Mouse (Mus musculus): ENCODE measurements around the gene Rpl11. TPM values are rescaled to one million over a fixed set of nuclear protein-coding genes. Genes with fewer than 3 reads are reported as not detected.

Rpl11 gene
- polyA plus RNA-seq (2015; fragmentation: Nextera tagmentation; extraction: Ambion mirVana) = 401 and 421 TPM in 2 replicates

DNA sequence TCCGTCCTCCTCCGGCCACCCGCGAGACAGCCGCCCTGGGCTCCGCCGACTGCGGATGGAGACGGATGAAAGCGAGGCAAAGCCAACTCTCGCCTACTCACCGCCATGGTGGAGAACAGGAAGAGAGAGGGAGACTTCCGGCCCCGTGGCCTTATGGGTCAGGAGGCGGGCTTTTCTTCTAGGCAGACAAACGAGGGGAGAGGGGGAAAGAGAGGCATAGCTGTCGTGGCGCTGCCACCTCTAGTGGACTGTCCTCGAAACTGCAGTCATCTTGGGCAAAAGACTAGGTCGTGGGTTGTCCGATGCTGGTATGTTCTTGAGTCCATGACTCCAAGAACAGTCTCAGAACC, at the start of gene Rpl11:
TSS of gene Rpl11 (minus strand) at position 182 of the 350 bp plus-strand sequence.

DNA sequence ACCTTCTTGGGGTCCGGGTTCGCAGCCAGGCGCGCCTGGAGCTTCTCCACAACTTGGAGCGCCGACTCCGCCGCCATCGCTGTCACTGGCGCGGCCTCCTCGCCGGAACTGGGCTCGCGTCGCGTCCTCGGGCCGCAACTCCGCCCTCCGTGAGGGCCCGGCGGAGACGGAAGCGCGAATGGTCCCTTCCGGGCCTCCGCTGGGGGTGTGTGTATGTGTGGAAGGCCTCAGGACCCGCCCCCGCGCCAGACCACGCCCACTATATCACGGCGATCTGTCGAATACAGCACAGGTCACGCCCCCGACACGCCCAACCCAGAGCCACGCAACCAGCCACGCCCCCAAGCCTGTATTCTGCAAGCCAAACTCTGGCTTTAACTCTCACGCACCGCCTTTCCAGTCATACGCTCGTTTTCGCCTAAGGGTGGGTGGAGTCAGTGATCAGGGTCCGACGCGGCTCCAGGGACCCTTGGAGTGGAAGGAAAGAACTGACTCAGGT, 31.6 kb downstream of the Rpl11 start, which contains the start of gene Eloa:
TSS of gene Eloa (minus strand) at position 215 of the 499 bp plus-strand sequence.

DNA sequence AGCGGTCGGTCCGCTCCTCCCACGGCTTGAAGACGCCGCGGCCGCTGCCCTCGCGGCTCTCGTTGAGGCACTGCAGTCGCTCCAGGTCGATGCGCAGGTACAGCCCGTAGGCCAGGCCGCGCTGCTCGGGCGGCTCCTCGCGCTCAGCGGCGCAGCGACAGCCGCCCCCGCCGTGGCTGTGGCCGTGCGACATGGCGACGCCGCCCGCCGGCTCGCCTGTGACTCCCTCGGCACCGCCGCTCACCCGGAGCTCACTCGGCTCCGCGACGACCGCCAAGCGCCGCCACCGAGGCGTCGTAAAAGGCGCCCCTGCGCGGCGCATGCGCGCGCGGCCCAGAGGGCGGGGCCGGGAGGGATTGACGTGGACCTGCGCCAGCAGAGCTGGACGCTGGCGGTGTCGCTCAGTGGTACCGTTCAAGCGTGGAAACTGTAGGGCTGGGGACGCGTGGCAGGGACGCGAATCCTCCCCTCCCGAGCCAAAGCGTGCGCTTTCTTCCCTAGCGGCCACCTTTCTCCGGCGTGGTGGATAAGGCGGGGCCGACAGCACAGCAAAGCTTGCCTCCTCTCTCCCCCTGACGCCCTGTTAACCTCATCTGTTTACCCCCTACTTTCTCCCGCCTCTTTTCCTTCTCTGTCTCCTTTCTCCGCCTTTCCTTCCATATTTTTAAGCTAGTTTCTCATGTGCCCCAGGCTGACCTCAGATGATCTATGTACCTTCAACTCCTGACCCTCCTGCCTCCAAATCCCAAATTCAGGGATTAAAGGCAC, 66.1 kb downstream of the Rpl11 start, which contains the start of gene Pithd1:
TSS of gene Pithd1 (minus strand) at position 322 of the 768 bp plus-strand sequence.

Other genes starting within 250 kb of the Rpl11 start
- 169 and 170 TPM in 2 replicates for gene Srsf10, start 197.7 kb downstream of the Rpl11 start, polyA plus RNA-seq (2015; fragmentation: Nextera tagmentation; extraction: Ambion mirVana)
- gene Pnrc2, start 179.6 kb downstream of the Rpl11 start, polyA plus RNA-seq (2015; fragmentation: Nextera tagmentation; extraction: Ambion mirVana) = 102 and 106 TPM in 2 replicates
- 5.4 and 6.6 TPM in 2 replicates for gene Cnr2, start 158.0 kb downstream of the Rpl11 start, polyA plus RNA-seq (2015; fragmentation: Nextera tagmentation; extraction: Ambion mirVana)
- gene Fuca1, start 132.7 kb downstream of the Rpl11 start, polyA plus RNA-seq (2015; fragmentation: Nextera tagmentation; extraction: Ambion mirVana) = 51.0 and 58.0 TPM in 2 replicates
- 77.9 and 85.9 TPM in 2 replicates for gene Hmgcl, start 107.0 kb downstream of the Rpl11 start, polyA plus RNA-seq (2015; fragmentation: Nextera tagmentation; extraction: Ambion mirVana)
- gene Gale, start 89.7 kb downstream of the Rpl11 start, polyA plus RNA-seq (2015; fragmentation: Nextera tagmentation; extraction: Ambion mirVana) = 15.1 and 15.9 TPM in 2 replicates
- gene Lypla2, start 80.8 kb downstream of the Rpl11 start, polyA plus RNA-seq (2015; fragmentation: Nextera tagmentation; extraction: Ambion mirVana) = 68.9 and 77.7 TPM in 2 replicates
- gene Pithd1, start 66.2 kb downstream of the Rpl11 start, polyA plus RNA-seq (2015; fragmentation: Nextera tagmentation; extraction: Ambion mirVana) = 76.7 and 90.0 TPM in 2 replicates
- gene Eloa, start 31.7 kb downstream of the Rpl11 start, polyA plus RNA-seq (2015; fragmentation: Nextera tagmentation; extraction: Ambion mirVana) = 22.0 and 23.2 TPM in 2 replicates
- 107 and 143 TPM in 2 replicates for gene Id3, start 90.1 kb upstream of the Rpl11 start, polyA plus RNA-seq (2015; fragmentation: Nextera tagmentation; extraction: Ambion mirVana)
- gene E2f2, start 119.0 kb upstream of the Rpl11 start, polyA plus RNA-seq (2015; fragmentation: Nextera tagmentation; extraction: Ambion mirVana) = 99.9 and 108 TPM in 2 replicates
- gene Asap3, start 152.9 kb upstream of the Rpl11 start, polyA plus RNA-seq (2015; fragmentation: Nextera tagmentation; extraction: Ambion mirVana) = 0.73 and 1.0 TPM in 2 replicates
- gene Tcea3, start 194.3 kb upstream of the Rpl11 start, polyA plus RNA-seq (2015; fragmentation: Nextera tagmentation; extraction: Ambion mirVana) = 3.3 and 3.7 TPM in 2 replicates
- gene Zfp46, start 231.3 kb upstream of the Rpl11 start, polyA plus RNA-seq (2015; fragmentation: Nextera tagmentation; extraction: Ambion mirVana) = 5.1 and 6.6 TPM in 2 replicates